Mouse (Mus musculus) lung, postnatal 25 days (tissue): ENCODE data around the gene Gm28576.
"Not testable (repeated sequence)": the region's sequence is repeated elsewhere in the genome, so short reads cannot be mapped to it uniquely, and the experiment has no call there.

Source experiments
- DNase-seq: peaks from one replicate; pipeline ENCODE4 v3.0.0; 2022; ENCODE audit warnings: low spot score

The Gm28576 gene

GRCm38 (mm10) chrY:7722641-7723040, at the start of gene Gm28576:
TSS of gene Gm28576 (plus strand) at chrY:7722941.
- DNase-seq: not testable (repeated sequence)
